Mouse (Mus musculus): ENCODE data around the gene Wasf2. TPM values are rescaled to one million over a fixed set of nuclear protein-coding genes. Genes with fewer than 3 reads are reported as not detected.

Wasf2 gene
- total RNA-seq, 4 experiments from 2014 or later: 27.4 to 42.1 (median 38.9) TPM

DNA sequence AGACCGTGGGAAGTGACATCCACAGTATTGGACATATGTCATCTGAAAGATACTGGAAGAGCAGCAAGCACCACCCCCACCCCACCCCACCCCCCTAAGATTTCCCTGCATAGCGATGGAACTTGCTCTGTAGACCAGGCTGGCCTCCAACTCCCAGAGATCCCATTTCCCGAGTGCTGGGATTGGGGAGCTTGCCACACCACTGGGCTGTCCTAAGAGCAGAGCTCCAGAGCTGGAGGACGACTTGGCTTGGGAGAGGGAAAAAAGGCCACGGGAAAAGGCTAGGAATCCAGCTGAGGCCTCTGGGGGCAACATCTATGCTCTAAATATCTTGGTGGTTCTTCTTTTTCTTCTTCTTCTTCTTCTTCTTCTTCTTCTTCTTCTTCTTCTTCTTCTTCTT, 104.5 kb downstream of the Wasf2 start:
- DNase-seq (ENCODE audit: low spot score in 2 of 2): no peak

DNA sequence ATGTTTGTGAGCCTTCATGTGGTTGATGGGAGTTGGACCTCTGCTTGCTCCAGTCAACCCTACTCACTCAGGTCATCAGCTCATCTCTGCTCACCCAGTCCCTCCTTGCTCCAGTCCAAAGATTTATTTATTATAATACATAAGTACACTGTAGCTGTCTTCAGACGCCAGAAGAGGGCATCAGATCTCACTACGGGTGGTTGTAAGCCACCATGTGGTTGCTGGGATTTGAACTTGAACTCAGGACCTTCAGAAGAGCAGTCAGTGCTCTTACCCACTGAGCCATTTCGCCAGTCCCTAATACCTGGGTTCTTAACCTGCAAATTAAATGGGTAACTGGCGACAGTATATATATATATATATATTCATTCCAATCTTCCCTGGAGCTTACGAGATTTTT, 105.1 kb downstream of the Wasf2 start:
- no peak for DNase-seq (ENCODE audit: low spot score in 2 of 2)

DNA sequence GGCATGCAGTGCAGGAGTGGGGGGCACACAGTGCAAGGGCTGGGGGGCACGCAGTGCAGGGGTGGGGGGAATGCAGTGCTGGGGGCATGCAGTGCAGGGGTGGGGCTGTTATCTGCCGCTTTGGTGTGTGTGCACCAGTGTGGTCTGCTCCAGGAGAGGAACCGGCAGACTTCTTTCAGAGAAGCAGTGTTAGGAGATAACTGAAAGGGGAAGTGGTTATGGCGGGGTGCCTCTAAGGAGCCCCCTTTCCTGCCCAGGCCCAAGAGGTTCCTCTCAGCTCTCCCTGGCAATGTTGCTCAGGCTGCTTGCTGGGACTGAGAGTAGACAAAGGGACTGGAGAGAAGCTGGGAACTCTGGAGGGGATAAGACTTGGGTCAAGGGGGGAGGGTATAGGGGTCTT, 107.6 kb downstream of the Wasf2 start:
- no peak for DNase-seq (ENCODE audit: low spot score in 2 of 2)

DNA sequence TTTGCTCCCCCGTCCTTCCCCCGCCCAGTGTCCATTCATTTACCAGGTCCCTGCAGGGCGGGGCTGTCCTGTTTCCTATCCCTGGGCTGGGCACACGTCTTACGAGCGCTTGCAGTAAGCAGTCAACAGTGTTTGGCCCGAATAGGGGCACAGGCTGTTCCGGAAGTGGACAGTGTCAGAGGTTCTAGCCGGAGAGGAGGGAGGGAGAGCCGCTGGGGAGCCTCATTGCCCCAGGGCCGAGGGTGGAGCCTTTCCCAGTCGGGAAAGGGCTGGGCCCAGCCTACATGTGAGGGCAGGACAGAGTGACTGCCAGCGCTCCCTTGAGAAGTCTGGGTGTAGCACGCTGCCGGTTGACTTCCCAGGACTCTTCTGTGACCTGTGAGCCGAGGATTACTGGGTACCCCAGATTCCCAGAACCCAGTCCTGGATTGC, 110.2 kb downstream of the Wasf2 start, which contains the start of gene Map3k6:
Gene Map3k6 (plus strand): TSS at position 329 of the 432 bp plus-strand sequence.
- no peak for DNase-seq (ENCODE audit: low spot score in 2 of 2)

DNA sequence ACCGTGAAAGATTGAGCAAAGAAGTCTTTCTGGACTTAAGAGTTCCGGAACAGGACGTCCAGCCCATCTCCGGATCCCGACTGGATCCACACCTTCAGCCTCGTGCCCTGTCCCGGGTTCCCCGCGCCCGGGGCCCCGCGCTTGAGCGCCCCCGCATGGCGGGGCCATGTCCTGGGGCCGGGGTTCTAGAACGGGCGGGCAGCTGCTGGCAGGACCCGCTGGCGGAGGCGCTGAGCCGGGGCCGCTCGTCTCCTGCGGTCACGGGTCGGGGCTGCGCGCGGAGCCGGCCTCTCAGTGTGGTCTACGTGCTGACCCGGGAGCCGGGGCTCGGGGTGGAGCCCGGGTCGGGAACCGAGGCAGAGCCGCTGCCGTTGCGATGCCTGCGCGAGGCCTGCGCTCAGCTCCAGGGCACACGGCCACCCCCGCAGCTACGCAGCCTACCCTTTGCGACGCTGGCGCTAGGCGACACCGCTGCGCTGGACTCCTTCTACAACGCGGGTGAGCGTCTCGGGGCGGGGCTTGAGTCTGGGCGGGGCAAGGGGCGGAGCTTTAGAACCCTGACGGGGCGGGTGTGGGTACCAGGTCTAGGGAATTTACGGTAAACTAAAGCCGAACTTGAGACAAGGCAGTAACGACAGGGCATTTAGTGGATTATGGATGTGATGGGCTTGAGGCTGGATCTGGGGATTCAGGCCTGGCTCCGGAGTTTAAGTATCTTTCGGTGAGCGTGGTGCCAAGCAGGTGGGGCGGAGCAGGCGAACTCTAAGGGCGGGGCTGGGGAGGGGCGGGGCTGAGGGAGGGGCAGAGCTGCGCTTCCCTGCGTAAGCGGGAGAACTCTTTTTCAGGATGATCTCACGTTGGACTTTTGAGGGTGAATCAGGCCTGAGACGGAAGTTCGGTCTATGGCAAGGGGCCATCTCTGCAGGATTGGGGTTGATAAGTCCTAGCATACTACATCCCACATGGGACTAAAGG, 110.9 kb downstream of the Wasf2 start:
- DNase-seq (ENCODE audit: low spot score in 2 of 2): peak; percentile 81 to 87

DNA sequence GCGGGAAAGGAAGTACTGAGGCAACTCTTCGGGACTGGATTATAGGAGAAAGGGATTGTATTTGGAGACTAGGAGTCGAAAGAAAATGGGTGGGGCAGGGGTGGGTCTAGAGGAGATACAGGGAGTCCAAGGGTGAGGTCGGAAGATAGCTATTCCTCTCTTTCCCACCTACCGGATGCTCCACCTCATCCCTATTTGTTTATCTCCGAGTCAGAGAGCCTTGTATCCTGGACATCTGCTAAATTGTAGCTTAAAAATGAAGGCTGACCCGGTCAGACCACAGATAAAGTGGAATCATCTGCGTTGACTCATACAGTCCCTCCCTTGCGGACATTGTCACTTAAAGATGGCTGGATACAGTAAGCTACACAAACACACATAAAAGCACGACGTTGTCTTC, 111.6 kb downstream of the Wasf2 start:
- DNase-seq (ENCODE audit: low spot score in 2 of 2): no peak

DNA sequence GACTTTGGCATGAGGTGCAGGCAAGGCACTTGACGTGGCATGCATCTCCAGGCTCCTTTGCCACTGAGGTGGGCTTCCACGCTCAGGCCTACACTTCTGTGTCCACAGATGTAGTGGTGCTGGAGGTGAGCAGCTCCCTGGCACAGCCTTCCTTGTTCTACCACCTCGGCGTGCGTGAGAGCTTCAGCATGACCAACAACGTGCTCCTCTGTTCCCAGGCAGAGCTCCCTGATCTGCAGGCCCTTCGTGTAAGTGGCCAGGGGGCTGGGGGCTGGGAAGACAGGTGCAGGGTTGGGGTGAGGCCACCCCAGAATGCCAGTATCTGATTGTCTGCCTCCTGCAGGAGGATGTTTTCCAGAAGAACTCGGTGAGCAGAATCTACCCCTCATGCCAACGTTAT, 112.4 kb downstream of the Wasf2 start:
- no peak for DNase-seq (ENCODE audit: low spot score in 2 of 2)

DNA sequence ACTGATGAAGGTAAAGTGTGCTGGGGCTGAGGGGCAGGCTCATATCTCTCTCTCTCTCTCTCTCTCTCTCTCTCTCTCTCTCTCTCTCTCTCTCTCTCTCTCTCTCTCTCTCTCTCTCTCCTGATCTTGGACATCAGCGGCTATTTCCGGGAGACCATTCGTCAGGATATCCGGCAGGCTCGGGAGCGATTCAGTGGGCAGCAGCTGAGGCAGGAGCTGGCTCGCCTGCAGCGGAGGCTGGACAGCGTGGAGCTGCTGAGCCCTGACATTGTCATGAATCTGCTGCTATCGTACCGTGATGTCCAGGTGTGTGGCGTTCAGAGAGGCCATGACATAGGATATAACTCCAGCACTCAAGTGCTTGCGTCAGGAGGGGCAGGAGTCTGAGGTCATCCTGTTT, 113.2 kb downstream of the Wasf2 start:
- DNase-seq (ENCODE audit: low spot score in 2 of 2): no peak

DNA sequence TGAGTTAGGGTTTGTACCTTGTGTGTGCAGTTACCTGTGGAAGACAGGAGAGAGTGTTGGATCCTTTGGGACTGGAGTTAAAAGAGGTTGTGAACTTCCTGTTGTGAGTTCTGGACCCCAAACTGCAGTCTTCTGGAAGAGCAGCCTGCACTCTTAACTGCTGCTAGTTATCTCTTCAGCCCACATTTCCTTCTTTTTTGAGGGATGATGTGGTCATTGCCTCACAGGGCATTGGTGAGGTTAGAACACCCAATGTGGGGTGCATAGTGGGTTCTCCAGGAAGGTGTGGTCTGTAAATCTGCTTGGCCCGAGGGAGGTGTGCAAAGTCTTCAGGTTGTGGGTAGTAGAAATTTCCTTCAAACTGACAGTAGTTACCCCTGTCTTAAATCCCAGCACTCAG, 114.0 kb downstream of the Wasf2 start:
- DNase-seq (ENCODE audit: low spot score in 2 of 2): no peak

DNA sequence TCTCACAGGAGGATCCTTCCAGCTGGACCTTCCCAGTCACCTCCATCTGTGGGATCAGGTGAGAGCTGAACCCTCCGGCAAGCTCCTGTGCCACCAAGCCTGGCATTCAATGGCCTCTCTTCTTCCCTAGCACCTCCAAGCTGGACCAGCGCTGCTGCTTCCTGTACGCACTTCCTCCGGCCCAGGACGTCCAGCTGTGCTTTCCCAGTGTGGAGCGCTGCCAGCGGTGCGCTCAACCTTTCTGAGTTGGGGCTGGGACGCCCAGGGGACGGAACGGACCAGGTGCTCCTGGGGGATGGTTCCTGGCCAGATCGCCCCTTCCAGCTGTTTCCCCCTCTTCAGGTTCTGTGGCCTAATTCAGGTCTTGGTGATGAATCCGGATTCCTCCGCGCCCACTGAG, 116.8 kb downstream of the Wasf2 start:
- DNase-seq (ENCODE audit: low spot score in 2 of 2): no peak

DNA sequence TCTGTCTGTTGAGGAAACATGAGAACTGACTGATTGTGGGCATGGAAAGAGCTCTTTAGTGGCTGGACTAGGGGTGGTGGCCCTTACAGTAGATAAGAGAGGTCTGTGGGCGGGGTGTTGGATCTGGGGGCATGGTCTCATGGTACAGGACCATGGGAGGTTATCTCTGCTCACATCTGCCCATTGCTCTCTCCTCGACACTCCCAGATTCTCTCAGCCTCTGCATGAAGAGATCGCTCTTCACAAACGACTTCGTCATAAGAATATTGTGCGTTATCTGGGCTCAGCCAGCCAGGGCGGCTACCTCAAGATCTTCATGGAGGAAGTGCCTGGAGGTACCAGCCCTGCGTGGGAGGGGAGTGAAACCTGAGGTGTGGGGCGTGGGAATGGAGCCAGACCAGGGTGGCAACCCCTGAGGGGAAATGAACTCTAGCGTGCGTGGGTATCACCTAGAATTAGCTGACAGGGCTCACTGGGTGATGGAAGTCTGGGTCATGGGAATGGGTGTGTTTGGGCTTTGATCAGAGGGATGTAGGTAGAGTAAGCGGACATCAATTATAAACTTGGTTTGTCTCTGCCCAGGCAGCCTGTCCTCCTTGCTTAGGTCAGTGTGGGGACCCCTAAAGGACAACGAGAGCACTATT, 117.6 kb downstream of the Wasf2 start:
- no peak for DNase-seq (ENCODE audit: low spot score in 2 of 2)

Small RNA genes within 50 kb of the gene (microRNA-seq; reads per million reads assigned to microRNA genes)
- 0.88 to 1.7 reads per million in 2 experiments for gene Mir7017

Other genes starting within 250 kb of the Wasf2 start
- gene Stx12, start 246.0 kb upstream of the Wasf2 start, total RNA-seq (2022): 100 to 1,000 TPM in 1 of 4 experiments, 10 to 100 TPM in 3; 97.6 to 103 (median 98.8) TPM
- gene Fam76a, start 207.9 kb upstream of the Wasf2 start, total RNA-seq (2022): 10 to 100 TPM; 46.4 to 64.0 (median 61.0) TPM
- 1 to 10 TPM in 2 of 4 experiments, under 1 TPM in 2; 0.17 to 1.1 (median 0.82) TPM for gene Fgr, start 156.4 kb upstream of the Wasf2 start, total RNA-seq (2022)
- 100 to 1,000 TPM in 2 of 4 experiments, 10 to 100 TPM in 2; 95.7 to 104 (median 99.7) TPM for gene Ahdc1, start 119.2 kb upstream of the Wasf2 start, total RNA-seq (2022)
- 1 to 10 TPM; 3.7 to 6.9 (median 3.8) TPM for gene Cd164l2, start 81.6 kb downstream of the Wasf2 start, total RNA-seq (2022)
- 1 to 10 TPM; 6.0 to 9.0 (median 6.9) TPM for gene Gpr3, start 82.0 kb downstream of the Wasf2 start, total RNA-seq (2022)
- 1 to 10 TPM; 3.6 to 6.6 (median 5.8) TPM for gene Map3k6, start 110.3 kb downstream of the Wasf2 start, total RNA-seq (2022)
- 1 to 10 TPM; 3.4 to 5.3 (median 4.1) TPM for gene Sytl1, start 132.6 kb downstream of the Wasf2 start, total RNA-seq (2022)
- gene Tmem222, start 147.3 kb downstream of the Wasf2 start, total RNA-seq (2022): 10 to 100 TPM; 84.3 to 91.2 (median 87.4) TPM
- gene Wdtc1, start 223.0 kb downstream of the Wasf2 start, total RNA-seq (2022): 10 to 100 TPM; 53.6 to 58.0 (median 54.3) TPM
- gene Slc9a1, start 239.2 kb downstream of the Wasf2 start, total RNA-seq (2022): 10 to 100 TPM; 52.8 to 59.1 (median 55.7) TPM

All from left cerebral cortex, adult 8-10 months (tissue).